Mouse (Mus musculus) gonadal fat pad, adult 2 months (tissue): ENCODE results near the gene Plekhm3. TPM values are rescaled to one million over a fixed set of nuclear protein-coding genes. Genes with fewer than 3 reads are reported as not detected.
A peak's percentile ranks its signal among the peaks of the same experiment; 100 is the strongest.

ENCODE experiments used
- DNase-seq: peaks from one replicate; pipeline ENCODE4 v3.0.0-alpha.2; 2012; ENCODE audit warnings: low read depth
- polyA plus RNA-seq: library from polyadenylated mRNA; depleted of rRNA; stranded (reverse); fragments of >200 nt; gene quantifications from 2 replicates; pipeline ENCODE4 v1.2.3, GENCODE M21; 2012

Gene Plekhm3
- polyA plus RNA-seq, 1 experiment = 5.1 TPM

DNA sequence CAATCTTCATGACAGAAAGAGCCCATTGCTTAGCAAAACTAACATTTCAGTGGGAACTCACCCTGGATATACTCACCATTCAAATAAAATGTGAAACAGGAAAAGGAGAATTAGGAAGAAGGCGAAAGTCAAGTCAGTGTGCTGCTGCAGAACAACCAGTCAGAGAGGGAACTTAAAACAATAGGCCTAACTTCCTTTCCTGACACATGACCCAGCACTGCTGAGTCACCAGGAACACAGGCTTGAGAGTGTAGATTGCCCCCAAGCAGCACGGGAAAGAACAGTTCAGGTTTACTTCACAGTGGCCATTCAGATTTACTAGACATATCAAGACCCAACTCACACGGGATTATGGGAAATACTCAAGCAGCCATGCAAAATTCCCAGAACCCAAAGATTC lies 80.3 kb downstream of the Plekhm3 start:
- DNase-seq = no peak

DNA sequence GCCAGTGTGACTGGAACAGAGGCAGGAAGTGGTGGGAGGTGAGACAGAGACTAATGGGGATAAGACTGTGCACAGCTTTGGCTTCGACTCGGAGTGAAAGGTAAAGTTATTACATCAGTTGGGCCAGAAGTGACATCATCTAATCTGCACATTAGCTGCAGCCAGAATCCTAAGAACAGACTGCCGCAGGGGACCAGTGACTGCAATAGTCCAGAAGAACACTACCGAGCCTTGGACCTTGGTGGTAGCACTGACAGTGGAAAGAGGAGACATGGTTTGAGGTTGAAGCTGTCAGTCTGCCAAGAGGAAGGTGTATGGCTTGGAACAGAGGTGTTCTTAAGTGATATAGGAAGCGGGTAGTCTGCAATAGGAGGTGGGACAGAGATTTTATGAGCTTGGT lies 80.9 kb downstream of the Plekhm3 start:
- DNase-seq = peak; percentile 89

- peak; percentile 54 for DNase-seq
These were observed 81.5 kb downstream of the Plekhm3 start for GRCm38 (mm10) chr1:64875156-64875555.

DNA sequence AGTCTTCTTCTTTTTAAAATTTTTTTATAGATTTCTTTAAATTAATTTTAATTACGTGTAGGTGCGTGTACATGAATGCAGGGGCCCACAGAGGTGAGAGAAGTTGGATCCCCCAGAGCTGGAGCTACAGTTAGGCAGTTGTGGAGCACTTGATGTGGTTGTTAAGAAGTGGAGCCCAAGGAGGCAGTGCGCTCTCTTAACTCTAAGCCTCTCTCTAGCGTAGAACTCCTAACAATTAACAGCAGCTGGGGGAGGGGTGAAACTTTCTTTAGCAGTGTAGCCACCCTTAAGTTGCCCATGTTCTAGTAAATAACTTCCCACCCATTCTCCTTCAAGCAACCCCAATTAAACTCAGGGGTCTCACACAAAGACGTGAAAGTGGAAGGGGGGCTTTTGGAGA lies 84.7 kb downstream of the Plekhm3 start:
- no peak for DNase-seq

- DNase-seq = no peak
These were observed 88.9 kb downstream of the Plekhm3 start for GRCm38 (mm10) chr1:64867684-64868083.

DNA sequence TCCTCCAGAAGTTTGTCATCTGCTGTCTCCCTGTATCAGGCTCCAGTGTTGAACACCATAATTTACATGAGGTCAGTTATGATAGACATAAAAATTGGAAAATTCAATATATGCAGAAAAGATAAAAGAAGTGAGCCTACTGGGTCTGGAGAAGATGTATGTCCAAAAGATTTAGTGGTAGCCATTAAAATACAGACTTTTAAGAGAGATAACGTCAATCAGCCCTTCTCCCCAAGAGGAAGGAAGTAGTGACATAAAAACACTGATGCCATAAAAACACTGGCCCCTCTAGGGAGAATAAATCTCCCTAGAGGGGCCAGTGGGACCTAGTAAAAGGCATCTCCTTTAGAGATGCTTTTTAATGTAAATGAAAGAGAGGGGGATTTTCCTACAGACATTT lies 90.5 kb downstream of the Plekhm3 start:
- DNase-seq = no peak

GRCm38 (mm10) chr1:64860235-64860920 lies 96.2 kb downstream of the Plekhm3 start:
- DNase-seq = no peak

- no peak for DNase-seq
These were observed 96.8 kb downstream of the Plekhm3 start for GRCm38 (mm10) chr1:64859826-64860225.

DNA sequence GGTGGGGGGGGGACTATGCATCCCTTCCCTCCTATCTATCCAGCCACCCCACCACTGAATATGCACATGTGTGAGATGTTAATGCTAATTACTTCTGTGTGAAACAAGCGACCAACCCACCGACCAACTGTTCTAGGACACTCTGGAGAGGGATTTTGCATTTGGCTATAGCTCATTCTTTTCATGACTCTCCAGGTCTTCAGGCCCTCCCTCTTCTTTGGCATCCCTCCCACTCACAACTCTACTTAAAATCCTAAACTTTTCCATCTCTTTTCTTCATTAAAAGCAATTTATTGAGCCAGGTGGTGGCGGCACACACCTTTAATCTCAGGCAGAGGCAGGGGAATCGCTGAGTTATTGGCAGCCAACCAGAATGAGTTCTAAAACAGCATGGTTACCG lies 101.8 kb downstream of the Plekhm3 start:
- DNase-seq = no peak

DNA sequence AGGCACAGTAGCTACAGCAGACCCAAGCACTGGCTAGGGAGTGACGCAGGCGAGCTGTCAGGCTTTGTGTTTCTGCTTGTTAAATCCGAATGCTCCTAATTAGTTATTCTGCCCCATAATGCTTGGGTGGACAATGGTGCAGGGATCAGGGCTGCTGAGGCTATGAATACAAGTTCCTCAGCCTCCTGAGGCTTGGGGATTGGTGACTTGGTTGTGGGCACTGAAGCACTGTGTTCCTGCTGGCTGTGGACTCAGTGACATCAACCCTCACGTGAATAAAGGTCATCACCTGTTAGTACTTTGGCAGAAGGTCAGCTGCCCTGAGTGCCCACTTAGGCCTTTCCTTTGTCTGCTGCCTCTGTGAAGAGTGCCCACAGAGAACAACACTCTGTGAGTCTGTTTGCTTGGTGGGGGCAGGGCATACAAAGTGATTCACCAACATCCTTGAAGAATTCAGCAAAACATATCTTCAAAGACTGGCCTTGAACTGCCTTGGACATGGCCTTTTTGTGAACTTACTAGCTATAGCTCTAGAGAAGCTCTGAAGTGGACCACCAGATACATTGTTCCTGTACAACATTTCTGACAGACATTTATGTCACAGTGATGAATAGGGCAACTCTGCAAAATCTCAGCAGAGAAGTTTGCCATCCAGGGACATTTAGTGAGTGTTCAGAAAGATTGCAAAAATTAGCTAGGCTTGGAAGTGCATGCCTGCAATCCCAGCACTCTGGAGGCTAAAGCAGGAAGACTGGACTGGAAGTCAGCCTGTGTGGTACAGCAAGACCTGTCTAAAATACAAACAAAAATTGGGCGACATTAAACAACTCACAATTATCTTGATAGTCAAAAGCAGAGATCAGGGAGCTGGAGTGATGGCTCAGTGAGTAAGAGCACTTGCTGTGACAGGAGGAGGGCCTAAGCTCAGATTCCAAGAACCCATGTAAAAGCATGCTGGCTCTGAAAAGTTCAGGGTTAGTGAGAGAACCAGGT lies 102.6 kb downstream of the Plekhm3 start:
- DNase-seq = no peak

- no peak for DNase-seq
These were observed 103.4 kb downstream of the Plekhm3 start for GRCm38 (mm10) chr1:64853244-64853643.

GRCm38 (mm10) chr1:64852272-64852671 lies 104.4 kb downstream of the Plekhm3 start:
- DNase-seq = no peak

DNA sequence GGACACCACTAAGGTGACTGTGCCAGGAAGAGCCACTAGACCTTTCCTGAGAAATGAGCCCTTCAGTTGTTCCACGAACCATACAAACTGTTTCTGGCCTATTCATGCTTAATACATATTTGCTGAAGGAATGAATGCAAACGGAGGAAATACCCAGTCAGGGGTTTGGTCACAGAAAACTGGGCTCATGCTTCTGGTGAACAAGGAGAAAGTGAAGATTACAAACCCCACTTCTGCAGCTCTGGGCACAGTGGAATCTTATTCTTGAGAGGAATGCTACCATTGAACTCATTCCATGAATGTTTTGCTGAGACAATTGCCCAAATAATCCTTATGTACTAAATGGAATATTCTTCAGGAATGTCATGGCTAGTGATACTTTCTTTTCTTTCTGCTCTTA lies 106.3 kb downstream of the Plekhm3 start:
- no peak for DNase-seq

DNA sequence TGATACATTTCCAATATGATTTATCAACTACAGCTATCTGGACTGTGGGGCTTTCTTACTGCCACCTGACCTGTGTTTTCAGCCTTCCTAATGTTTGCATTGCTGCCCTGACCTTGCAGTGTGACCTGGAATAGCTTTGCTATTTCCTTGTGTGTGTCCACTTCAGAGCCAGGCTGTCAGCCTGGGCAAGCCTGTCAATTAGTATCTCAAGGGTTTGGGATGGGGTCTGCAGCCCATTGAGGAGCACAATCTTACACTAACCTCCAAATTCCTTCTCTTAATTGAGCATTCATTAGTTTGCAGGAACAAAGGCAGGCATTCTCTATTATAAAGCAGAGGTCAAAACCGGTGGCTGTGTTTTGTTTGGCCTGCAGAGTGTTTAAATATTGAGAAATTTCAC lies 107.6 kb downstream of the Plekhm3 start:
- no peak for DNase-seq

DNA sequence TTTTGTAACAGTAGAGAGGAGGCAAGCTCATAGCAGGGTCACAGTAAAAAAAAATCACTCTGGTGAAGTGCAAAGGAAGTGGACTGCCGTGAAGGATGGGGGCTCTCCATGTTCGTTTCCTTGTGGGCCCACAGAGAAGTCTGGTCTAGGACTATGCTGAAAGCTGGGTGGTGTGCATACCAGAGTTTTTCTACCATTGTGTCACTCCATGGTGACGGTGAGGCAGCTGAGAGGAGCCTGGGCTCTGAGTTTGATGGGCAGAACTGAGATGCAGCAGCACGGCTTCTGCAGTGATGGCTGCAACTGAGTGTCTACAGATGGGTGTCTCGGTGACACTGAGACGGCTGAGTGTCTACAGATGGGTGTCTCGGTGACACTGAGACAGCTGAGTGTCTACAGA lies 108.5 kb downstream of the Plekhm3 start:
- no peak for DNase-seq

GRCm38 (mm10) chr1:64847565-64847964 lies 109.1 kb downstream of the Plekhm3 start:
- no peak for DNase-seq

GRCm38 (mm10) chr1:64844978-64845377 lies 111.6 kb downstream of the Plekhm3 start:
- DNase-seq = no peak

GRCm38 (mm10) chr1:64843900-64844616 lies 112.6 kb downstream of the Plekhm3 start:
- DNase-seq = no peak

DNA sequence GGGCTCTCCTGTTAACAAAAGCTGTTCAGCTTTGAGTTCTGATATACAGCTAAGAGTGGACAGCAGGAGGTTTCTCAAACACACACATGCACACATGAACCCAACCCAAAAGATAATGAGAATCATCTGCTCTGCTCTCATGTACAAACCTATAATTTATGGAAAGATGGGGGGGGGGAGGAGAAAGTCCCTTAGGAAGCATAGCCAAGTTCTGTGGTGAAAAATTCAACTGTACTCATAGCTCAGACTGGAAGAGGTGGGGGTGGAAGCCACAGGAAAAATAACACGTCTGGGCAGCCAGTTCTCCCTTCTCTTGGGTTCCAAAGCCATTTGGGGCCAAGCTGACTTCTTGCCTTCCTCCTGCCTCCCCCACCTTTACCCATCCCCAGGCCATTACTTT lies 115.7 kb downstream of the Plekhm3 start:
- no peak for DNase-seq

DNA sequence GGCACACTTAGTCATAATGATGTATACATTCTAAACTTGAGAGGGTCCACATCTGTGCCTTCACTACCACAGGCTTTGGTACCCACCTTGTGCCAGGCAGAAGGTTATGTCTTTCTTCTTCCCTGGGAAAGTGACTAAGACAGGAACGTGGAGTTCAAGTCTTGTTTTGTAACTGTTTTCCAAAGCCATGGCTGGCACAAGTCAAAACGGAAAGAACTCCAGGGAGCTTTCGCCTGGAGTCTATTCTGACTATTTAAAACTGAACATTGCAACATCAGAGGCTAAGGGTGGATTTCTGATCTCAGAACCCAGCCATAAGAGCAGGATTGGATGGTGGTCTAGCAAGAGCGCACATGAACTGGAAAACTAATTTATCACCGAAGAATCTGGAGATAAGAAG lies 120.0 kb downstream of the Plekhm3 start:
- DNase-seq = peak; percentile 47

GRCm38 (mm10) chr1:64836114-64836513 lies 120.5 kb downstream of the Plekhm3 start:
- DNase-seq = no peak

DNA sequence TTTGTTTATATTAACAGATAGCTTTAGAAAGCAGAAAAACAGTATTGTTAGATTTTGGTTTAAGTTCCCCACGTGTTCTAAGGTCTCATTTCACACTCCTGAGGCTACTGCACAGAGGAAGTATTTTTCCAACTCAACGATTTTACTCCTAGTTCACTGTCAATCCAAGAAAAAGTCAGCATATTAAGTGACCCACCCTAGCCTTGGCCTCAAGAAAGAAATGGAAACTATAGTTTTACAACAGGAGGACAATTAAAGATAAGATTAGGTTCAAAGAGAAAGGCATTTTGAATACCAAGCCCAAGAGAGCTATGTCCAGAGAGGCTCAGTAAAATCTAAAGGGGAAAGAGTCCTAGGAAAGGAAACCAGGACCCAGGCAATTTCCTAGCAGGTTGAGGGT lies 125.1 kb downstream of the Plekhm3 start:
- DNase-seq = no peak
